Mouse (Mus musculus) lung, adult 2 months (tissue): ENCODE data around the gene Erp27. TPM values are rescaled to one million over a fixed set of nuclear protein-coding genes. Genes with fewer than 3 reads are reported as not detected.

Experiments used
- DNase-seq: peaks from one replicate; pipeline ENCODE4 v3.0.0; 2022
- H3K4me1 ChIP-seq: fragments of 200-500 bp; 2 replicates; pipeline ENCODE4 v1.6.1; 2011; ENCODE audit warnings: low read length; ENCODE audit not compliant: control insufficient read depth, insufficient read depth
- H3K4me3 ChIP-seq: fragments of 200-500 bp; replicated peaks from 2 replicates; pipeline ENCODE3; 2011; ENCODE audit warnings: low read depth, mild to moderate bottlenecking, control low read depth, low read length; ENCODE audit errors: extremely low read depth
- CTCF ChIP-seq: fragments of 200-500 bp; IDR thresholded peaks from 2 replicates; pipeline ENCODE4 v1.5.1; 2011; ENCODE audit warnings: mild to moderate bottlenecking, low read length, control low read depth; ENCODE audit not compliant: insufficient read depth
- POLR2A ChIP-seq: fragments of 200-500 bp; IDR thresholded peaks from 2 replicates; pipeline ENCODE4 v1.6.1; 2011; ENCODE audit warnings: low read depth, mild to moderate bottlenecking, control low read depth, low read length, borderline replicate concordance; ENCODE audit errors: extremely low read depth
- WGBS: fragments of 180-500 bp; shearing (Covaris S2); methylation state at CpG from one replicate; pipeline ENCODE4 v1.1.7; 2018; 5-methylcytosine and 5-hydroxymethylcytosine counted together
- polyA plus RNA-seq: library from polyadenylated mRNA; depleted of rRNA; stranded (reverse); fragments of >200 nt; gene quantifications from 2 replicates; pipeline ENCODE4 v1.2.3, GENCODE M21; 2012

Gene Erp27
- polyA plus RNA-seq, 1 experiment: 0.26 TPM

GRCm38 (mm10) chr6:136940188-136940960 lies 18.4 kb upstream of the Erp27 start:
- Histone ChIP-seq H3K4me1 (peaks cover 2% of the 10 kb centered on the region; the same call in 1 of the 2 replicates), H3K4me3 (peak overlapping the region; percentile 39)
- 73% methylated on average over 11 of the region's 11 CpGs for WGBS
- DNase-seq: no peak
- TF ChIP-seq CTCF (no peak), POLR2A (no peak)

GRCm38 (mm10) chr6:136939326-136940187 lies 17.6 kb upstream of the Erp27 start:
- DNase-seq: no peak
- 58% methylated on average over 14 of the region's 14 CpGs for WGBS
- peaks cover 2% of the 10 kb centered on the region; the same call in 1 of the 2 replicates for H3K4me1 ChIP-seq
- no peak for TF ChIP-seq CTCF
- TF ChIP-seq POLR2A: no peak
- H3K4me3 ChIP-seq: peak overlapping the region; percentile 41

- 42% methylated on average over 18 of the region's 18 CpGs for WGBS
- peak overlapping the region; percentile 25 for H3K4me3 ChIP-seq
- TF ChIP-seq CTCF (no peak), POLR2A (no peak)
- no peak for DNase-seq
- peaks cover 2% of the 10 kb centered on the region; the same call in 1 of the 2 replicates for H3K4me1 ChIP-seq
Observed at GRCm38 (mm10) chr6:136938331-136939126, 16.5 kb upstream of the Erp27 start.

GRCm38 (mm10) chr6:136937117-136937516 lies 15.1 kb upstream of the Erp27 start:
- no peak overlapping the region for H3K4me3 ChIP-seq
- 77% methylated on average over 3 of the region's 3 CpGs for WGBS
- TF ChIP-seq POLR2A (no peak), CTCF (no peak)
- peaks cover 2% of the 10 kb centered on the region; the same call in 1 of the 2 replicates for H3K4me1 ChIP-seq
- DNase-seq: no peak

GRCm38 (mm10) chr6:136936361-136936760 lies 14.4 kb upstream of the Erp27 start:
- TF ChIP-seq CTCF: no peak
- no peak for TF ChIP-seq POLR2A
- Histone ChIP-seq H3K4me3 (no peak overlapping the region), H3K4me1 (peaks cover 2% of the 10 kb centered on the region; the same call in 1 of the 2 replicates)
- no peak for DNase-seq
- 79% methylated on average over 9 of the region's 9 CpGs for WGBS

- DNase-seq: no peak
- Histone ChIP-seq H3K4me1 (peaks cover 8% of the 10 kb centered on the region), H3K4me3 (no peak overlapping the region)
- WGBS: 65% methylated on average over 3 of the region's 3 CpGs
- TF ChIP-seq POLR2A (no peak), CTCF (no peak)
Observed at GRCm38 (mm10) chr6:136935233-136935632, 13.3 kb upstream of the Erp27 start.

GRCm38 (mm10) chr6:136934068-136934467 lies 12.1 kb upstream of the Erp27 start:
- Histone ChIP-seq H3K4me3 (no peak overlapping the region), H3K4me1 (peaks cover 8% of the 10 kb centered on the region)
- no peak for TF ChIP-seq CTCF
- no peak for DNase-seq
- 87% methylated on average over 7 of the region's 7 CpGs for WGBS

- no peak for DNase-seq
- no peak for TF ChIP-seq POLR2A
- TF ChIP-seq CTCF: no peak
- WGBS: 80% methylated on average over 13 of the region's 13 CpGs
- Histone ChIP-seq H3K4me1 (peaks cover 6% of the 10 kb centered on the region), H3K4me3 (no peak overlapping the region)
Observed at GRCm38 (mm10) chr6:136931246-136931645, 9.3 kb upstream of the Erp27 start.

- Histone ChIP-seq H3K4me1 (peaks cover 6% of the 10 kb centered on the region), H3K4me3 (peak overlapping the region; percentile 41)
- DNase-seq: no peak
- TF ChIP-seq CTCF (no peak), POLR2A (no peak)
- 14% methylated on average over 12 of the region's 12 CpGs for WGBS
Observed at GRCm38 (mm10) chr6:136930677-136931076, 8.7 kb upstream of the Erp27 start.
